Mouse (Mus musculus) kidney, adult 2 months (tissue): ENCODE measurements at regions not wholly inside any gene's neighbourhood (a gene's known extent, or its start where the extent isn't known, plus 50 kb on each side); places are given as distances from the start of the nearest gene placed in this dataset.

Source experiments
- DNase-seq: peaks from one replicate; pipeline ENCODE4 v3.0.0; 2021
- H3K27ac ChIP-seq: fragments of 200-500 bp; 2 replicates; pipeline ENCODE4 v1.5.1; 2012; ENCODE audit warnings: low read depth, low read length, control low read depth, inconsistent platforms; ENCODE audit not compliant: insufficient read depth
- H3K27me3 ChIP-seq: fragments of 200-500 bp; replicated peaks from 2 replicates; pipeline ENCODE4 v1.6.1; 2012; ENCODE audit warnings: mild to moderate bottlenecking, moderate library complexity, low read length, inconsistent platforms; ENCODE audit not compliant: control insufficient read depth, insufficient read depth
- H3K36me3 ChIP-seq: fragments of 200-500 bp; 2 replicates; pipeline ENCODE4 v1.6.1; 2012; ENCODE audit warnings: mild to moderate bottlenecking, moderate library complexity, low read length, inconsistent platforms; ENCODE audit not compliant: control insufficient read depth, insufficient read depth
- H3K4me1 ChIP-seq: fragments of 200-500 bp; 2 replicates; pipeline ENCODE4 v1.6.1; 2011; ENCODE audit warnings: low read length; ENCODE audit not compliant: control insufficient read depth, insufficient read depth
- H3K4me3 ChIP-seq: fragments of 200-500 bp; 2 replicates; pipeline ENCODE4 v1.5.1; 2011; ENCODE audit warnings: mild to moderate bottlenecking, low read depth, low read length, control low read depth; ENCODE audit not compliant: insufficient read depth
- CTCF ChIP-seq: fragments of 200-500 bp; conservative IDR thresholded peaks from 2 replicates; pipeline ENCODE4 v1.5.1; 2011; ENCODE audit warnings: low read depth, mild to moderate bottlenecking, control low read depth, low read length, moderate library complexity, mixed read lengths; ENCODE audit not compliant: insufficient read depth, insufficient read length
- POLR2A ChIP-seq: fragments of 200-500 bp; IDR thresholded peaks from one replicate; pipeline ENCODE4 v1.6.1; 2011; ENCODE audit warnings: low read depth, low read length, control low read depth
- WGBS: fragments of 180-500 bp; shearing (Covaris S2); methylation state at CpG from one replicate; pipeline ENCODE4 v1.1.7; 2018; 5-methylcytosine and 5-hydroxymethylcytosine counted together

GRCm38 (mm10) chr9:91130111-91130720, 232.0 kb upstream of the Zic4 start:
- 71% methylated on average over 13 of the region's 13 CpGs for WGBS
- TF ChIP-seq POLR2A, result no peak
- no peak for TF ChIP-seq CTCF
- no peaks in the 10 kb centered on the region for H3K27me3 ChIP-seq
- H3K27ac ChIP-seq, result no peak overlapping the region
- H3K4me1 ChIP-seq, result no peaks in the 10 kb centered on the region
- DNase-seq, result no peak
- H3K4me3 ChIP-seq, result no peak overlapping the region
- no peaks in the 10 kb centered on the region for H3K36me3 ChIP-seq

GRCm38 (mm10) chr9:91131415-91132255, 230.6 kb upstream of the Zic4 start:
- DNase-seq, result no peak
- no peaks in the 10 kb centered on the region for H3K36me3 ChIP-seq
- 66% methylated on average over 7 of the region's 7 CpGs for WGBS
- no peak overlapping the region for H3K4me3 ChIP-seq
- H3K4me1 ChIP-seq, result no peaks in the 10 kb centered on the region
- no peak overlapping the region for H3K27ac ChIP-seq
- H3K27me3 ChIP-seq, result no peaks in the 10 kb centered on the region
- TF ChIP-seq CTCF, result no peak
- TF ChIP-seq POLR2A, result no peak

DNA sequence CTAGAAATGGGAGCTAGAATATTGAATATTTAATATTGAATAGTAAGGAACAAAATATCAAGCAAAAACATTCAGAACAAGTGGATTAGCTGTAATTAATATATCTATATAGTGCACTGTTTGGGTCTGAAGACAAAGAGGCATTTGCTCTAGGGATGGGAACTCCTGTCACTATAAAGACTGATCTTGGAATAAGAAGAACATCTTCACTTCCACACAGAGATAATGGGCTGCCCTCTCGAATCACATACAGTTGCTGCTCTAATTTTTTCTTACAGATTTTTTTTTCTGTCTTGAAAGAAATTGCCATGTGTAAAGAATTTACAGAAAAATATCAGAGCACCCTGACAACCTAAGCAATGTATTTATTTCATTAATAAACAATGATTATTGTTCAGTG, 229.7 kb upstream of the Zic4 start:
- no peaks in the 10 kb centered on the region for H3K27me3 ChIP-seq
- WGBS, result 63% methylated on average over 1 of the region's 1 CpGs
- no peak for DNase-seq

DNA sequence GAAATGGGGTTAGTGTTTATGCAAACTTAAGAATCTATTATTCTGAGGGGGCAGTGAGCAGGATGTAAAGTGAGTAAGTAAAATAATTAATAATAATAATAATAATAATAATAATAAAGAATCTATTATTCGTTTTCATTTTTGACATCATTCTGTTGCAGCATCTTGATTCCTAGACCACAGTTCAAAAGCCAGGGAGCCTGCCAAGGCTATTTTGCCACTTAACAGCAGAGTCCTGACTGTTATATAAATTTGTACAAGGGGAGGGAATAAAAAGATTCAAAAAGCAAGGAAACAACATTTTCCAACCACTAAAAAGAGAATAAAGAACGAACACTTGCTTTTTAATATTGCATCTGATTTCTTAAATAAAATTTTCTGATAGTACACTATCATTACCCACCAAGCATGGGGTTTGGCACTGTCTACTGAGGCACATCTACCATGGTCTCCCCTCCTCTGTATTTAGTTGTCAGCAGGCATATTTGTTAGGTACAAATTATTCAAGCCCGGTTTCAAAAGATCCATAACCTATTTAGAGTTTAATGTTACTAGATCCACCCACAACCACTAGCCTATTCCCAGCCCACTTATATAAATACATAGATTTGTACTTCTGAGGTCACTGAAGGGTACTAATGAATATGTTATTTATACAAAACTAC, 228.8 kb upstream of the Zic4 start:
- no peak for TF ChIP-seq POLR2A
- no peak for TF ChIP-seq CTCF
- Histone ChIP-seq H3K4me1 (no peaks in the 10 kb centered on the region), H3K27me3 (no peaks in the 10 kb centered on the region), H3K27ac (no peak overlapping the region), H3K36me3 (no peaks in the 10 kb centered on the region), H3K4me3 (no peak overlapping the region)
- 86% methylated on average over 3 of the region's 3 CpGs for WGBS
- DNase-seq, result no peak

More for the DNA sequence above, 229.7 kb upstream of the Zic4 start:
- Histone ChIP-seq H3K27ac (no peak overlapping the region), H3K36me3 (no peaks in the 10 kb centered on the region), H3K4me3 (no peak overlapping the region), H3K4me1 (no peaks in the 10 kb centered on the region)
- no peak for TF ChIP-seq POLR2A
- no peak for TF ChIP-seq CTCF

DNA sequence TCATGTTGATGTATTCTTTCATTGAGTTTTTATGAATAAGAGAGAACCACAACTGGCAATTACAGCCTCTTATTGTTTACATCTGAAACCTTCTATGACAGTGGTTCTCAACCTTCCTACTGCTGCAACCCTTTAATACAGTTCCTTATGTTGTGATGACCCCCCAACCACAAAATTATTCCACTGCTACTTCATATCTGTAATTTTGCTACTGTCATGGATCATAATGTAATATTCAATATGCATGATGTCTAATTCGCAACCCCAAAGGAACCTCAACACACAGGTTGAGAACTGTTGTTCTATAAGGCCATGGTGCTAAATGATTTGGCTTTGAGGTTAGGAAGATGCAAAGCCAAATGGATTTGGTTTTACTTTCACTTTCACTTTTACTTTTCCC, 227.9 kb upstream of the Zic4 start:
- no peaks in the 10 kb centered on the region for H3K36me3 ChIP-seq
- H3K4me3 ChIP-seq, result no peak overlapping the region
- no peaks in the 10 kb centered on the region for H3K4me1 ChIP-seq
- no peaks in the 10 kb centered on the region for H3K27me3 ChIP-seq
- no peak overlapping the region for H3K27ac ChIP-seq
- DNase-seq, result no peak
- no peak for TF ChIP-seq CTCF
- no peak for TF ChIP-seq POLR2A
- WGBS, result 94% methylated on average over 1 of the region's 1 CpGs

DNA sequence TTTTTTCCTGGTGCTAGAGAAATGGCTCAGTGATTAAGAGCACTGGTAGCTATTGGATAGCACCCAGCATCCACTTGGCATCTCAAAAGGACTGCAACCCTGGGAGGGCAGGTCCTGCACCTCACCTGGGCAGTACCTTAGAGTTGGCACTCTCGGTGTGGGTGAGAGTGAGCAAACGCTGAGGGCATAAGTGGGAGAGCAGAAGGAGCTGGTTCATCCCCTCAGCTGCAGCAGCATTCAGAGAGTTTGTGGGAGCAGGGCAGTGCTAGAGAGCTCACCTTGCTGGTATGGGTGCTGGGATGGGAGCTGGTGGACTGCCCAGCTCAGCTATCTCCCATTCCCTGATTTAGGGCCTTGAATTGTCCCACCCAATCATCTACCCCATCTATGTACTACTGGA, 227.1 kb upstream of the Zic4 start:
- TF ChIP-seq CTCF (no peak), POLR2A (no peak)
- no peaks in the 10 kb centered on the region for H3K4me1 ChIP-seq
- no peak overlapping the region for H3K4me3 ChIP-seq
- WGBS, result 74% methylated on average over 2 of the region's 2 CpGs
- no peak overlapping the region for H3K27ac ChIP-seq
- DNase-seq, result no peak
- H3K36me3 ChIP-seq, result no peaks in the 10 kb centered on the region
- no peaks in the 10 kb centered on the region for H3K27me3 ChIP-seq

DNA sequence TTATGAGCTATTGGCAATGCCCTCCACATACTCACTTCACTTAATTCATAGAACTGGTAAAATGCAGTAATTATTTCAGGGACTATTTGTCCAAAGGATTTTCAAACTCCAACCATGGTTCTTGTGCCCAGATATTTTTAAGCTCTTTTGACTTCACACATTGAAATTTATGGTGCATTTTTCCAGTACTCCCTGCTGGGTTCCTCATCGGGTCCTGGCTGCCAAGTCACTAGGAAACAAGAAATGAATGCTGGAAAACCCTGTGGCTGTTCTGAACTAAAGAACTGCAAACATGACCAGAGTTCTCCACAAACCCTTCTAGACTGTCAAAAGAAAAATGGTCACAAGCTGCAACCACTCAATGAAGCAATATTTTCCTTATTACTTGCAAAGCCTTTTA, 221.6 kb upstream of the Zic4 start:
- no peaks in the 10 kb centered on the region for H3K36me3 ChIP-seq
- no peak overlapping the region for H3K27ac ChIP-seq
- TF ChIP-seq CTCF (no peak), POLR2A (no peak)
- H3K4me1 ChIP-seq, result no peaks in the 10 kb centered on the region
- DNase-seq, result no peak
- no peak overlapping the region for H3K4me3 ChIP-seq
- no peaks in the 10 kb centered on the region for H3K27me3 ChIP-seq
- WGBS, result 31% methylated on average over 1 of the region's 1 CpGs
